Mouse (Mus musculus): ENCODE measurements at regions not wholly inside any gene's neighbourhood (a gene's known extent, or its start where the extent isn't known, plus 50 kb on each side); places are given as distances from the start of the nearest gene placed in this dataset.

GRCm38 (mm10) chr14:76820989-76821388 is 215.6 kb upstream of the Ccdc122 start:
- no peak for DNase-seq

- peak; percentile 94 to 95 for DNase-seq
These were observed 216.9 kb upstream of the Ccdc122 start for GRCm38 (mm10) chr14:76819690-76820089.

DNA sequence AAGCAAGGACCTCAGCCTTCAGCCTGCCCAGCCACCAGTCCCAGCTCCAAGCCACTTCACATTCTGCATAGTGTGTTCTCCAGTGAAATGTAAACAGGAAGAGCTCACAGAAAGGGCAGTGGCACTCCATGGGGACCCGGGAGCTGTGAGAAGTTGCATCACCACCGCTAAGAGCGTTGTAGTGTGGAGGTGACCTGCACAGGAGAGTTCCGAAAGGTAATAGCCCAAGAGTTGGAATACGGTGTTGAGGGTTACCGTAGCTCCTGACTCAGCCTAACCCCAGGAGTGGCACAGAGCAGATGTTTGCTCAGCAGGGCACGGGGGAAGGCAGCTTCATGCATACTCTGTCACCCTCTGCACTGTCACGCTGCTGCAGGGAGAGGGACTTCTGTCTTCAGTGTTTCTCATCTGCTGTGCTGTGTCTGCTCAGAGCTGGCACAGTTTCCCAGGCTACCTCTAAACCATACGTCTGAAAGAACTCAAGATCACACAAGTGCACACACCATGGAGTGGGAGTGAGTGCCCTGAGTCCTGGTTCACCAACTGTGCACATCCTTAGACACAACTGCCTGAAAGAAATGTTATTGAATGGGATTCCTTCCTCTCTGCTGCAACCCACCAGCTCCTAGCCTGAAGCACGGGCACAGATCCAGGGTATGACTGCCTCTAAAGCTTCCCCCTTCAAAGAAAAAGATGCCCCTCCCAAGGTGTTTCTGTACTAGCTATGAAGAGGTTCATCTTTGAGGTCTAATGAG is 218.1 kb upstream of the Ccdc122 start:
- DNase-seq, result peak in 1 of 2 experiments; percentile 24

- peak; percentile 74 to 87 for DNase-seq
These were observed 219.3 kb upstream of the Ccdc122 start for GRCm38 (mm10) chr14:76817189-76817772.

DNA sequence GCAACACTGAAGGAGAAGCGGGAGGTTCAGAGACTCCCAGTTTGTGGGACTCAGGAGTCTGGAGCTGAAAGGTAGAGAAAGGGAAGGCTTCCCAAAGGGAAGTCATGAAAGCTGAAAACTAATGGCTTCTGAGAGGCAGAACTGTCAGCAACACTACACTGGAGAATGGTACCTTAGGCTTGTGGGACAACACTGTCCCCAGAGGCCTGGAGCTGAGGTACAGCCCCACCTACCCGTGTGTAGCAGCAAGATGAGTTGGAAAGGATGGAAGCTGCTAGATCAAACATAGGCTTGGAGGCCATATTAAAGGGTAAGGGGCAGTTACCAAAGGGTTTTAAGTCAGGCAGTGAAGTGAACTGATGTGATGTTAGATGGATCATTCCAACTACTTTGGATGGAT is 219.9 kb upstream of the Ccdc122 start:
- DNase-seq, result no peak

DNA sequence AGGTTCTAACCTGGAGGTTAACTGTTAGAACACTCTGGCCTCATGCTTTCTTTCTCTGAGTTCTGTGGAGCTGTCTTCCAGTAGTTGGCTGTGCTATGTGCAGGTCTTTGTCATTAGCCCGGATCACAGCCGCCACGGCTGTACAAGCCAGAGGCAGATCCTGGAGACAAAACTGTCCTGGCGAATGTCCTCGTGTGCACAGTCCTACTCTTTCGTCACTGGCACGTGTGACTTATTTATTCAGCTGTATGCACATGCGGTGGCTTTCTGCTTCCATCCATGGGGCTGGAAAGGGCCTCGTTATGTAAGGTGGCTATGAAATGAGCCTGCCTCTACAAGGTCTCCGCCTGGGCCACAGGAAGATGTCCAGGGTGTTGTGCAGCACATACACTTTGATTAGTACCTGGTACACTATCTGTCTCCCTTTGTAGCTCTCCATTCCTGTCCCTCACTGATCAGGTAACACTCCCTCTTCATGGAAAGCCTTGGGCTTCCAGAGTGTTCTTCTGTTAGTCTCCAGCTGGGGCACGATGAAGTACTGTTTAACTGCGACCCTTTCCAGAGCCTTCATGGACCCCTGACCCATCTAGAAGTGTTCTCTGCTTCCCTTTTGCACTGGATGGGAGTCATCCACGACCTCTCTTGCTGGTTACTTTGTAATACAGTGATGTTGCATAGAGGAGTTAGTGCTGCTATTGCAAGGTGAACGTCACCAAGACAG is 224.3 kb upstream of the Ccdc122 start:
- DNase-seq, result no peak

- no peak for DNase-seq
These were observed 225.6 kb upstream of the Ccdc122 start for GRCm38 (mm10) chr14:76810697-76811589.

- no peak for DNase-seq
These were observed 226.5 kb upstream of the Ccdc122 start for GRCm38 (mm10) chr14:76810041-76810440.

GRCm38 (mm10) chr14:76809411-76809810 is 227.2 kb upstream of the Ccdc122 start:
- no peak for DNase-seq

- DNase-seq, result peak; percentile 67 to 73
These were observed 231.3 kb upstream of the Ccdc122 start for GRCm38 (mm10) chr14:76805151-76805785.

DNA sequence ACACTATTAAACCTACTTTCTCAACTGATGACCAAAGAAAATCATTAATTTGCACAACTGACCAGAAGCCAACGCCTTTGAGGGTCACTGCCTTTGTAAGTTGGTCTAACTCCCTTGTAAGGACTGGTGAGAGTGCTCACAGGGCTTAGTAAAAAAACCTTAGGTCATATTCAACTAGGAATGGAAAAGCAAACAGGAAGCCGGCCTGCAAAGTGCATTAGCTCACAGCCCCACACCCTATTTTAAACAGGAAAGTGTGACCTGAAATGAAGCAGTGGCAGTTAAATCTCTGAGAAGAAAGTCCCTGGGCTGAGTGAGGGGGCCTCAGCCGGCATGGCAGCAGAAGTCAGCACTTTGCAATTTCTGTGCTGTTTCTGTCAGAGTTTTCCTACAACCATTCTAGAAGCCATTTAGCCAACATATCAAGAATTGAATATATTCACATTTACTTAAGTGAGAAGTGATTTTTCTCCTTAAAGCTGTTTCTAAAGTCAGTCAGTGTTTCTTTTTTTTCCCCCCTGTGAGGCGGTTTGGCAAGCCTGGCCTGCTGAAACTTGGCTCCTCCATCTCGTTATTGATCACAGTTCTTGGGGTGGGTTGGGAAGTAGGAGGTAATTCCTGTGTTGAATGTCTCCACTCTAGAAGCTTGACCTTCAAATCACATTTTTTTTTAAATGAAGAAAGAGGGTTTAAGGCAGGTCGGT is 232.0 kb upstream of the Ccdc122 start:
- no peak for DNase-seq

DNA sequence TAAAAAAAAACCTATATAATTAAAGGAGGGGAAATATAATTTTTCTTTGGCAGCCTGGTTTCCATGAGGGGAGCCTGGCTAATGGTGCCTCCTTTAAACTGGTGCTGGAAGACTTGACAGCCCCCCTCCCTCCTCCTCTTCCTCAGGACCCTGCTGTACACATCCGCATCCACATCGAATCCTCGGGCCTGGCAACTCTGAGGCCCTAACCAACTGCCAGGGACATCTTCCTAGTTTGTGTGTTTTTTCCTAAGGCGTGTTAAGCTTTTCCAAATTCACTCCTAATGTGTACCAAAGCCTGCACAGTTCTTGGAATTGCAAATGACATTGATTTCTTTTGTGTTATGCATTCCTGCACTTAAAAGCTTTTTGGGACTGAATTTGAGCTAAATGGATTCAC is 236.4 kb upstream of the Ccdc122 start:
- no peak for DNase-seq

DNA sequence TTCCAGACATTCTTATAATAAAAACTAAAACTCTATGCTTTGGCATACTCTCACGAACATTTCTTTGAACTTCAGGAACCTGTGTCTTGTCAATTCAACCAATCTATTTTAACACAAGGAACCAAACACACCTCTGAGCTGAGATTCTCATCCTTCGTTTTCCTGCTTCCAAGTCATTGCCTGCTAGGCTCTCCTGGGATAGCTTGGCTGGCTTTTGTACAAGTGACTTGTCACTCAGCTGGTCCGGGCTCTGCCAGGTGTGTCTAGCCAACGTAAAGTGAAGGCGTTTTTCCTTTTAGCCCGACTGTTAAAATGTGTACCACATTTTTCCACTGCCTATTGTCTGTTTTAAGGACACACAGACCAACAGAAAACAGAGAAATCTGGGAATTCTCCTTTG is 236.8 kb upstream of the Ccdc122 start:
- no peak for DNase-seq

- DNase-seq, result no peak
These were observed 237.6 kb upstream of the Ccdc122 start for GRCm38 (mm10) chr14:76798925-76799428.

- DNase-seq, result no peak
These were observed 238.1 kb upstream of the Ccdc122 start for GRCm38 (mm10) chr14:76798488-76798887.

DNA sequence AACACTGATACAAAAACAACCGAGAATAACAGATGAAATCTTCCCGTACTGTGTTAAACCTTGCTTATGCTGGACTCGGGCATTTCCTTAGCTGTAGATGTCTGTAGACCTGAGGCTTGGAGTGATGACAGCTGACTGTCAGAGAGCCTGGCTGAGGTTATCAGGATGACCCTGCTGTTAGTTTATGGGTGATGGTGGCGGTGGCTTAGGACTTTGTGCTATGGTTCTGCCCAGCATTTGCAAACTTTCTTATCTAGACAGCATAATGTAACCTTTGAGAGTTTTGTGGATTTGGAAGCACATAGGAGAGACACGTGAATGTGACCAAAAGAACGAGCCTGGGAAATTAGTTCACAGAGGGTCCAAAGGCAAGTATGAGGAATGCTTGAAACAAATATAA is 239.1 kb upstream of the Ccdc122 start:
- DNase-seq, result no peak

- DNase-seq, result no peak
These were observed 235.3 kb upstream of the Serp2 start for GRCm38 (mm10) chr14:76791811-76792571.

DNA sequence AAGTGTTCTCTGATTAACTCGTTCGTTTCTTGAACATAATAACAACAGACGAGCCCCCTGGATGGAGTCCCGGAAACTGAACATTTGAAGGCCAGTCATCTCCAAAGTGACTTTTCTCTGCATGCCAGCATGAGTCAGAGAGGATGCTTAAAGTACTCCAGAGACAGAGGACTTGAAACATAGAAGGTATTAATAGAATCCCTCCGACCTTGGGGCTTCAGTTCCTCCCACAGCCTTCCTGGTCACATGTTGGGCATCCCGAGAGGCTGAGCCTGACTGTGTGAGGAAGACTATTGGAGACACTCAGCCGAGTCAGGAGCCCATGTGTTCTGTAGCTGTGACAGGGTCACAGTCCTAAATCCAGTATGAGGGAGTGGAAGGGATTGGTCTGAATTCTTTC is 232.7 kb upstream of the Serp2 start:
- DNase-seq, result no peak

- DNase-seq, result peak; percentile 50 to 55
These were observed 230.9 kb upstream of the Serp2 start for GRCm38 (mm10) chr14:76787601-76788000.

- DNase-seq, result no peak
These were observed 229.5 kb upstream of the Serp2 start for GRCm38 (mm10) chr14:76786214-76786613.

- no peak for DNase-seq
These were observed 224.8 kb upstream of the Serp2 start for GRCm38 (mm10) chr14:76781524-76781880.
